Mouse (Mus musculus) A20 (cell line): ENCODE results near the gene Zfr2.
"Not testable (repeated sequence)": the region's sequence is repeated elsewhere in the genome, so short reads cannot be mapped to it uniquely, and the experiment has no call there.

Source experiments
- DNase-seq: peaks from one replicate; pipeline ENCODE4 v3.0.0-alpha.2; 2011; ENCODE audit warnings: low read depth, low spot score

Gene Zfr2

DNA sequence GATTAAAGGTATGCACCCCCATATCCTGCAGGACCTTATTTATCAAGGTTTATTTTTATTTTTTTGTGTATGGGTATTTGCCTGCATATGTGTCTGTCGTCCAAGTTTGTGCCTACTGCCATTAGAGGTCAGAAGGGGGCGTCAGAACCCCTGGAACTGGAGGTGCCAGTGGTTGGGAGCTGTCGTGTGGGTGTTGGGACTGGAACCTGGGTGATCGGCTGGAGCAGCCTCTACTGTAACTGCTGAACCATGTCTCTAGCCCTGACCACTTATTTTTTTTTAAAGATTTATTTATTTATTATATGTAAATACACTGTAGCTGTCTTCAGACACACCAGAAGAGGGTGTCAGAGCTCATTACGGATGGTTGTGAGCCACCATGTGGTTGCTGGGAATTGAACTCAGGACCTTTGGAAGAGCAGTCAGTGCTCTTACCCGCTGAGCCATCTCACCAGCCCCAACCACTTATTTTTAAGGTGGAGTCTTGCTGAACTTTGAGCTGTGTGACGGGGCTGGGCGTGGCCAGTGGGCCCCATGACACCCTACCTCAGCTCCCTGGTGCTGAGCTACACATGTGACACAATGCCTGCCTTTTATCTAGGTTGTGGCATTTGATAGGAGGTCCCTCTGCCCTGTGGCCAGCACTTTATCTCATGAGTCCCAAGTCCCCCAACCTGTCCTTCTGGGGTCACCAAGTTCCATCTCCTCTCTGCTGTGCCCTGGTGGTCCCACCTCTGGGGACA lies 29.8 kb upstream of the Zfr2 start:
- no peak for DNase-seq

DNA sequence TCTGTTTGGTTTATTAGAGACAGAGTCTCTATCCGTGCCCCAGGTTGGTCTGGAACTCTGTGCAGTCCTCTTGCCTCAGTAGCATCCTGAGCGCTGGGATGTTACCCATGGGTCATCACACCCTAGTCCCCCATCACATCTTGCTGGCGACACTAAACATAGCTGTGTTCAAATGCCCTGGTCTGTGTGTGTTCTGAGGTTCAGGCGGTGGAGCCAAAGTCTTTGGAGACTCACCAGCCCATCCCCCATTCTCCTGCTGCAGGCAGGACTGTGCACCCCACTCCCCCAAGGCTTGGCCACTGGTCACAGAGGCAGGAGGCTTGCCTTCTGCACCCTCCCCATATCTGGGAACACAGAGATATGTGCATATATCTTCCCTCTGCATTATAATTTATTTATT lies 28.8 kb upstream of the Zfr2 start:
- no peak for DNase-seq

DNA sequence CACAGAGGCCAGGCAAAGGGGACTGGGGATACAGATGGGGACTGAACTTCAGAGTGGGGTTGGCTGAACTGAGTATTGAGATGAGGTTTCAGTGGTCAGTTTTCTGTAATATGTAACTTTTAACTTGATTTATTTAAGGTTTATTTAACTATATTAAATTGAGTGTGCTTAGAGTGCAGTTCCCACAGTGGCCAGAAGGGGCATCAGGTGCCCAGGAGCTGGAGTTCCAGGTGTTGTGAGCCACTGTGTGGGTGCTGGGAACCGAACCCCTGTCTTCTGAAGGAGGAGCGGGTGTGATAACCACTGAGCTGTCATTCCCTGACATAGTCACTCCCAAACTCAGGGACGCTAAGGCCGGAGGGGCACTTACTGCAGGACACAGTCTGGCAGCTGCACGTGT lies 22.8 kb upstream of the Zfr2 start:
- no peak for DNase-seq

DNA sequence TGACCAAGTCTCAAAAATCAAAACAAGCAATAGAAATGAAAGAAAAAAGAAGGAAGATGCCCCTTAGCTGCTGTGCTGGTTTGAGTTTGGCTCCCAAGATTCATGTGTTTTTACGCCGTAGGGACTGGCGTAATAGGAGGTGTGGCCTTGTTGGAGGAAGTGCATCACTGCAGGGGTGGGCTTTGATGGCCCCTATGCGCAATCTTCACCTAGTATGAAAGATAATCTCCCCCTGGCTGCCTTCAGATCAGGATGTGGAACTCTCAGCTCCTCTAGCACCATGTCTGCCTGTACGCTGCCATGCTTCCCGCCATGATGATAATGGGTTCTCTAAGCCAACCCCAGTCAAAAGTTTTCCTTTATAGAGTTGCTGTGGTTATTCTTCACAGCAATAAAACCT lies 16.7 kb upstream of the Zfr2 start:
- no peak for DNase-seq

DNA sequence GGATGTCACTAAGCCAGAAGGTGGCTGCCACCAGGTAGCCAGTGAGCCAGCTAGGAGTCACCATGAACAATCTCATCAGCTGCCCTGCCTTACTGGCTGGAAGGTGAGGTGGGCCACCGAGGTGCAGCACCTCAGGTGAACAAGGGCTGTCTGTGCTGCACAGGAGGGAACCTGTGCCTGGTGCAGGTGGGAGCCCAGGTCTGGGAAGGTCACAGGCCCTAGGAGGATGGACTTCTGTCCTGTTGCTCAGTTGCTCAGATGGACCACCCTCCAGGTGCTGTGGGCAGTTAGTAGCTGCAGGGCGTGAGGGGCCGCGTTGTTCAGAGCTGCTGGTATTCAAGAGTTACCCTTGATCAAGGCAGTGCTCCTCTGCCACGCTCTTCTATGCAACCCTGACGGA lies 16.1 kb upstream of the Zfr2 start:
- no peak for DNase-seq

DNA sequence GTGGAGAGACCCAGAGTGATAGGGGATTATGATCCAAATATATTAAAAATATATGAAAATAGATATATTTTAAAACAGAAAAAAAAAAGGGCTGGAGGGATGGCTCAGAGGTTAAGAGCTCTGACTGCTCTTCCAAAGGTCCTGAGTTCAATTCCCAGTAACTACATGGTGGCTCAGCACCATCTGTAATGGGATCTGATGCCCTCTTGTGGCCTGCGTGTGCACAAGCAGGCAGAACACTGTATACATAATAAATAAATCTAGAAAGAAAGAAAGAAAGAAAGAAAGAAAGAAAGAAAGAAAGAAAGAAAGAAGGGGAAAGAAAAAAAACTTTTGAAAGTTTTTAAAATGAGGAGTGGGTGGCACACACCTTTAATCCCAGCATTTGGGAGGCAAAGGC lies 15.7 kb upstream of the Zfr2 start:
- DNase-seq = peak; percentile 54

DNA sequence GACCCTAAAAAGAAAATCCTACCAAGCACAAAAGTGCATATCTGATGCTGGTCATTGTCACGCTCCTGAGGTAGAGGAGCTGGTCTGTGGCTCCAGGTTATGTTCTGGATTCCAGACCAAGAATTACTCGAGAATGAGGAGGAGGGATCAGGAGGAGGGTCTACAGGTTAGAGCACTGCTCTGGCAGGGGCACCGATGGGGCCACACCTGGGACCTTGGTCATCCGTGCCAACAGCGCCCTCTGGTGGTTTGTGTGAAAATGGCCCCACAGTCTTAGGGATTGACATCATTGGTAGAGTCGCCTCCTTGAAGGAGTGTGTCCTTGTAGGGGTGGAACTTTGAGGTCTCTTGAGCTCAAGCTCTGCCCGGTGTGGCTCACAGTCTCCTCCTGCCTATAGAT lies 15.0 kb upstream of the Zfr2 start:
- peak; percentile 82 for DNase-seq

DNA sequence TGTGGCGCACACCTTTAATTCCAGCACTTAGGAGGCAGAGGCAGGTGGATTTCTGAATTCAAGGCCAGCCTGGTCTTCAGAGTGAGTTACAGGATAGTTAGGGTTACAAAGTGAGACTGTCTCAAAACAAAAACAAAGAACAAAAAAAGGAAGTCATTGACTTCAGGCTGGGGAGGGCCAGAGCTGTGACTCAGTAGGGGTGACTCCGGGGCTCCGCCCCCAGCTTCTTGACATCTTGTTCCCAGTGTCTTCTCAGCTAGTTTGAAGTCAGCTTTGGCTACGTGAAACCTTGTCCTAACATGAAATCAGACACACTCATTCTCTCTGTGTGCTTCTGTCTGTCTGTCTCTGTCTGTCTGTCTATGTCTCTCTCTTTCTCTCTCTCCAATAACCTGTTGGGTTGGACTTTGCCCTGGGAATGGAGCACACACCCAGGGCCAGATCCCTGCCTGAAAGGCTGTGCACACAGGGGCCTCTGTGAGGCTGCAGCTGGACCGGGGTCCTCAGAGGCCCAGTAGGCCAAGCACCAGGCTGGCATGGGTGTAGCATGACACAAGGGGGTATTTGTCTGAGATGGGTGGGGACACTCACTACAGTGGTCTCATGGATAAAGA lies 11.4 kb upstream of the Zfr2 start:
- peak; percentile 79 for DNase-seq

DNA sequence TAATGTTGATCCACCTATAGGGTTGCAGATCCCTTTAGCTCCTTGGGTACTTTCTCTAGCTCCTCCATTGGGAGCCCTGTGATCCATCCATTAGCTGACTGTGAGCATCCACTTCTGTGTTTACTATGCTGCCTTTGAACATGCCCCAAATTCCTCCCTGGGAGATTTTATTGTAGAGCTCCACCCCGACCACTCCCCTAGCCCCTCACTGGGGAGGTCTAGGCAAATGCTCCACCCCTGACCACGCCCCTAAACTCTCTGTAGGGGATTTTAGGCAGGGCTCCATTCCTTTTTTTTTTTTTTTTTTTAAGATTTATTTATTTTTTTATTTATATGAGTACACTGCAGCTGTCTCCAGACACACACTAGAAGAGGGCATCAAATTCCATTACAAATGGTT lies 9.2 kb upstream of the Zfr2 start:
- DNase-seq = not testable (repeated sequence)

DNA sequence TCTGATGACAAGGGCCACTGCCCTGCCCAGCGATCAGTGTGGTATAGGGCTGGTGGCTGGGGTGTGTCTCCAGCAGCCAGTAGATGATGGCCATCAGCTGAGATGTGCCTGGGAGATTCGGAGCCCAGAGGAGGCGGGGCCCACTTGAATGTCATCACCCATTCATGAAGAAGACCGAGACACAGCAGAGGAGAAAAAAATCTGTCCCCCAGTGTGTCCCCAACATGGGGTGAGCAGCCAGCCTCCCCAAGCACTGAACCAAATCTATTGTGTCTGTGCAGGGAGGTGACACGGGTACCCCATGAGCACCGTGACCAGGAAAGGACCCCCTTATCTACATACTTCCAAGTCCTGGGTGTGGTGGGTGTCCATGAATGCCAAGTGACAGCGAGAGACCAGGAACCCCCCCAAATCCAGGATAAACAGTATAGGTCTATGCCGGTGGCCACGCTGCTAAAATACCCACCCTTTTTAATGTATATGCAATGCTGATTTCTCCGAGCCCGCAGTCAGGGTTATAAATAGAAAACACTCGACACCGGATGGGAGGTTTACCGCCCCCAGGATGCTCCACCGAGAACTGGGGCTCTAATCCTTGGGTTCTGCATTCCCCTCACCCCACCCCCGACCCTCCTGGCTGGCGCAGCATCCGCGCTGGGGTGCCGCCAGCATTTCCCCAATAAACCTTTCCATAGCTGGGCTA lies 3.1 kb upstream of the Zfr2 start:
- no peak for DNase-seq

DNA sequence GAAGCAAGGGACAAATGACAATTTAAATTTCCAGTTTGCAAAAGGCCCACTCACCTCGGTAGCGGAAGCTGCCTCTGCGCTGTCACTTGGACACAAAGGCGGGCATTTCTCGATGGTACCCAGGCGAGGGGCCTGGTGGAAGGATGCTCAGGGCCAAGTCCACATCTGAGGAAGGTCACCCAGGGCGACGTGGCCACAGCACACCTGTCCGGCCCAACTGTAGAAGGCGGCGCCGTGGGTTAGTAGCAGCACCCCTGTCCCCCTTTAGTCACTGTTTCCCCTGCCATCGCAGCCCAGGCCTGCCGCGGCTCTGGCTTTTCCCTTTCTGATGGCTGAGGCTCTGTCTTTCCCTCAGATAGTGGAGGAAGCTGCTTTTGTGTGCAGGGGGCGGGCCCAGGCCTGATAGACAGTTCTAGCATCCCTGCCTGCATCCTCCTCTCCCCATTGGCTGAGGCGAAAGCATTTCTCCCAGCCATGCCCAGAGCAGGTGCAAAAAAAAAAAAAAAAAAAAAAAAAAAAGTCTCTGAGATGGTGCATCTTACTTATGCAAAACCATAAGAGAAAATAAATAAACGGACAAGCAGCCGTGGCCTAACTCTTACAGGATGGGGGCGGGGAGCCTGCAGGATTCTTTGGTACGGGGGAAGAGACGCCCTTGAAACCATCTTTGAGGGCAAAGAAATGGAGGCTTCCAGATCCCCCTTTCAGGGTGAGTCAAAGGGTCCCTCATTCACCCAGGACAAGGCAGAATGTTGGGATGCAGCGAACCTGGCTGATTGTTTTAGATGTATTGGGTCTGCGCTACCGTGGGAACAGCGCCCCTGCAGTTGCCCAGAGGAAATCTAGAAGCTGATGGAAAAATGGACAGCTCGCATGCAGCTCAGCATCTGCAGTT lies 2.3 kb upstream of the Zfr2 start, which contains the start of gene Atcay:
Gene Atcay, minus strand, starts transcription at position 396 of the 895 bp plus-strand sequence.
- DNase-seq = no peak

DNA sequence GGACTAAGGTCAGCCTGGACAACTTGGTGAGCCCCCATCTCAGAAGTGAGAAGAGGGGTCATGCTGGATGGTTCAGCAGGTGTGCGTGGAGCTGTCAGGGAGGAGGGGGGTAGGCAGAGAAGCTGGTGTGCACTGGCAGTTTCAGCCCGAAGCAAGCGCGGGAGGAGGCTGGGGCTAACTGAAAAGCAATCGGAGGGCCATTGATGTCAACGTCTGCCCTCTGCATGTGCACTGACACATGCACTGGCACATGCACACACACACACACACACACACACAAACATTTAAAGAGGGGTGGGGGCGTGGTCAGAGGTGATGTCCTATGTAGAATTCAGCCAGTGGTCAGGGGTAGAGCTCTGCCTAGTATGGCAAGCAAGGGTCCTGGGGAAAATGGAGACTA lies 1.5 kb upstream of the Zfr2 start:
- DNase-seq = no peak

DNA sequence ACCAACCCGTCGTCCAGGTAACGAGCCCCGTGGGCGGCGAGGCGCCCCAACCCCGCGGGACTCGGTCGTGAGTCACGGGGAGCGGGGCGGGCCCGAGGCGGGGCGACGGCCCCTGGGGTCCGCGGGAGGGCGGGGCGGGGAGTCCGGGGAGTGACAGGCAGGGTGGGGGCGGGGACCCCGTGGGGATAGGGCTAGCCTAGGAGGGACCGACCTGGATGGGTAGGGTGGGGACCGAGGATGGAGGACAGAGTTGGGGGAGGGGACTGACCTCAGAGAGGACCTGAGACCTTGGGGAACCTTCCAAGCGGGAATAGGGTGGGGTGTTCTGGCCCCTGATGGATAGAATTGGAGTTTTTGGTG lies 251 bp downstream of the Zfr2 start:
- DNase-seq = no peak

DNA sequence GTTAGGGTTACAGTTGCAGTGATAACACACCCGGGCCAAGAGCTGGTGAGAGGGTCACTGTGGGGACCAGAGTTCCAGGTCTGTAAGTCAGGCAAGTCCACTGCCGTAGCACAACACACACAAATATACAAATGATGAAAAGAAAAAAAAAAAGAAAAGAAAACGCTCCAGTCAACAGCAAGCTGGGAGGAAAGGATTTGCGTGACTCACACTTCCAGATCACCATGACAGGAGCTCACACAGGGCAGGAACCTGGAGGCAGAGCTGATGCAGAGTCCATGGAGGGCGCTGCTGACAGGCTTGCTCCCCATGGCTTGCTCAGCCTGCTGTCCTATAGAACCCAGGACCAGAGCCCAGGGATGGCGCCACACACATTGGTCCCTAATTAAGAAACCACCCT lies 1.3 kb downstream of the Zfr2 start:
- DNase-seq = no peak

DNA sequence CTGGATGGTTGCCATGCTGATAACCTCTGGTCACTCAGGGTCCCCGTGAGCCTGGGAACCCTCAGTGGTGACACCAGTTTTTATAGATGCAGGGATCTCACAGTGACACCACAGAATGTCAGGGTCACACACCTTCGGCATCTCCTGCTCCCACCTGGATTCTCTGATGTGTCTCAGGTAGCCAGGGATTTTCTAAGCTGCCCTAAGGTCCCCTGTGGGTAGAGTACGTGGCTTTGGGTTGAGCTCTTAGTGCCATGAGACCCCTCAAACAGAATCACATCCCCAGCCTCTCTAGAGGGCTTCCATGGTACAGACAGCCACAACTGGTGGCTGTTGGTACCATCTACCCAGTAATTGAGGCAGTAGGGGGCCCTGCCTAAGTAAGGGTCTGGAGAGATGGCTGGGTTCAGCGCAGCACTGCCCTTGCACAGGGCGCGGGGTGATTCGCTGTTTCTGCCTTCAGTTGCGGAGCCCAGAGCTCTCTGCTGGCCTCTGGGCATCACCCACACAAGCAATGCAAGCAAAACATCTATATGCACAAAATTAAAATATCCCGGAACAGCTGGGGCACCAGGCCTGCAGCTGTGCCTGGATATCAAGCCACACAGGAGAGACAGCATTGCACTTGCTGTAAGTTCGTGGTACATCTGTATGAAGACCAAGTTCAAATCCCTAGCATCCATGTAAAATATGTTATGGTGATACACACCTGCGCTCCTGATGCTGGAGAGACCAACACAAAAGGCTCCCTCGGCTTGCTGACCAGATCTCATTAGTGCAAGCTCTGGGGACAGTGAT lies 3.7 kb downstream of the Zfr2 start:
- DNase-seq = no peak

DNA sequence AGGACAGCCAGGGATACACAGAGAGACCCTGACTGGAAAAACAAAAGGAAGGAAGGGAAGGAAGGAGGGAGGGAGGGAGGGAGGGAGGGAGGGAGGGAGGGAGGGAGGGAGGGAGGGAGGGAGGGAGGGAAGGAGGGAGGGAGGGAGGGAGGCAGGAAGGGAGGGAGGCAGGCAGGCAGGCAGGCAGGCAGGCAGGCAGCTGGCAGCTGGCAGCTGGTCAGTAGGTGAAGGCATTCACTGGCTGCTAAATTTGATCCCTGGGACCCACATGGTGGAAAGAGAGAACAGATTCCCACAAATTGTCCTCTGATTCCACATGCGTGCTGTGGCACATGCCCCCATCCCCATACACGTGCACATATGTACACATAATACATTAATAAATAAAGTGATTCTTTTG lies 5.7 kb downstream of the Zfr2 start:
- no peak for DNase-seq

DNA sequence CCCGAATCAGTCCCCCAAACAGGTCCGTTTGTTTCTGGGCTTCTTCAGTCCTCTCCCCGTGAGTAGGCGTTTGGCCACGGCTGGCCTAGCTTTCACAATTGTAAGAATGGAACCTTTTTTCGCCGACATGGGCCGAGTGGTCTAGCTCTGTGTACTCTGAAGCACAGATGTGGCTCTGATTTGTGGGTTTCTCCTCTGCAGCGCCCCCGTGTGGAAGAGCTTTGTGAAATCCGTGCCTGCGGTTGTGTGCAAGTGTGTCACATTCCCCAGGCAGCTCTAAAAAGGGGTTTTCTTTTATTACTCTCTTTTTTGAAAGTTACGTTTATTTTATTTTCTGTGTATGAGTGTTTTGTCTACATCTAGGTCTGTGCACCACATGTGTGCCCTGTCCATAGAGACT lies 7.9 kb downstream of the Zfr2 start:
- DNase-seq = peak; percentile 77

DNA sequence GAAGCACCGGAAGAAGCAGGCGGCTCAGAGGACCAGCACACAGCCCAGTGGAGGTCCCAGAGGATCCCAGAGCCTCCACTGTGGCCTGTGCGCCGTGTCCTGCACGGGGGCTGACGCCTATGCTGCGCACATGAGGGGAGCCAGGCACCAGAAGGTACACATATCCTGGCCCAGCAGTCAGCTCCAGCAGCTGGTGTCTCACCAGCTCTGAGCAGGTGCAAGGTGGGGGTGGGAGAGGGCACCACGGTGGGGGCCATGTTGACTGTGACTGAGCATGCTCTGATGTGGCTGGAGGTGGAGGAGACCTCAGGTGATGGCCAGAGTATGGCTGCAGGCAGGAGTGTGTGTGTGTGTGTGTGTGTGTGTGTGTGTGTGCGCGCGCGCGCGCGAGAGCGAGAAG lies 9.1 kb downstream of the Zfr2 start:
- DNase-seq = no peak

DNA sequence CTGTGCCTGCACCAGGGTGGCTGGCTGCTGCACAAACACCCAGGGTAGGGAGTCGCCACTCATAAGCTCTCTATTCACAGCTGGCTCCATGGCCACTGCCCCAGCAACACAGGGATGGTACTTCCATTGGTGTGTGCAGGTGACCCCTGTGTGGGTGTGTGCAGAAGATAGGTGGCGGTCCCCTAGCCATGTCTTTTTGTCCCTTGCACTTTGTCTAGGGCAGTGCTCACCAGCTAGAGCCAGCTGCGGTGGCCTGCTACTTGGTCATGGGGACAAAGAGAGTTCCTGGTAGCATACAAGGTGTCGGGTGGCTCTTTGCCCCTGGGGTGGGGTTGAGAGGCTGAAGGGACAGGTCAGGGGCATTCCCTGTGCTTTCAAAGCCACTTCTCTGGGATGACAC lies 11.2 kb downstream of the Zfr2 start:
- DNase-seq = no peak

DNA sequence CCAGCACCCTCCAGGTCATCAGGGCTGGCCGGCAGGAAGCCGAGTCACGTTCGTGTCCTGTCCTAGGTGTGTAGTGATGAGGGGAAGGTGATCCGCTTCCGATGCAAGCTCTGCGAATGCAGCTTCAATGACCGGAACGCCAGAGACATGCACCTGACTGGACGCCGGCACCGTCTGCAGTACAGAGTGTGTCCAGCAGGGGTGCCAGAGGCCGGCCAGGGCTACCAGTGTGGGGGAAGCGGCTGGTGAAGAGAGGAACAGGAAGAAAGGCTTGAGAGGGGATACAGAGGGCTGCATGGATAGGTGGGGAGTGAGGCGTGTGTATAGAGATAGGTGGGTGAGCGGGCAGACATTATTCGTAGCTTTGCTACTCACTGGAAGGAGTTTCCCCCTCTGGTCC lies 11.6 kb downstream of the Zfr2 start:
- DNase-seq = peak; percentile 87

DNA sequence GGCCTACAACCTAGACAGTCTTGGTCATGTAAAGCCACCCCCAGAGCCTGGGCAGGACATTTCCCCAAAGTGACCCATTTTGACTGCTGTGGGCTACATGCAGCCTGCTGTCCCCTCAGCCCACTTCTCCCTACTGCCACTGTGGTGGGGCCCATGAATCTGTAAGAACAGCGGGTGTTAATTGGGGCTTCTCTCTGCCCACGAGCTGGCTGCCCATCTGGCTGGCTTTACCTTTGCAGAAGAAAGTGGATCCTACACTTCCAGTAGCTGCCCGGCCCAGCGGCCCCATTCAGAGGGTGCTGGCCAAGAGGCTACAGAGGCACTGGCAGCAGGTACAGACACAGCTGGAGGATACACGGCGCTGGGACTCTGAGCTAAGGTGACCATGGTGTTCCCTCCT lies 12.2 kb downstream of the Zfr2 start:
- no peak for DNase-seq
